Mouse (Mus musculus) stomach, embryonic 14.5 days (tissue): ENCODE measurements around the gene Cx3cr1. TPM values are rescaled to one million over a fixed set of nuclear protein-coding genes. Genes with fewer than 3 reads are reported as not detected.

ENCODE experiments used
- ATAC-seq: fragments of 200-750 bp; cut with Nextera tagmentation; 2 replicates; pipeline ENCODE4 v1.8.0; 2017; ENCODE audit warnings: low read depth, moderate TSS enrichment; ENCODE audit not compliant: insufficient number of reproducible peaks, insufficient read depth, low FRiP score
- H3K27ac ChIP-seq: fragments of 300-500 bp; sonication (generic); 2 replicates; pipeline ENCODE4 v1.5.1; 2014; ENCODE audit warnings: mild to moderate bottlenecking, low read length, moderate library complexity, mixed read lengths
- H3K27me3 ChIP-seq: fragments of 300-500 bp; sonication (generic); 2 replicates; pipeline ENCODE4 v1.6.1; 2014; ENCODE audit warnings: low read length, control low read depth, mixed read lengths; ENCODE audit not compliant: control insufficient read depth, insufficient read depth
- H3K36me3 ChIP-seq: fragments of 300-500 bp; sonication (generic); 2 replicates; pipeline ENCODE4 v1.6.1; 2014; ENCODE audit warnings: mild to moderate bottlenecking, control low read depth, low read length, moderate library complexity, mixed read lengths; ENCODE audit not compliant: control insufficient read depth, insufficient read depth
- H3K4me1 ChIP-seq: fragments of 300-500 bp; sonication (generic); 2 replicates; pipeline ENCODE4 v1.6.1; 2014; ENCODE audit warnings: low read length, control low read depth, mixed read lengths; ENCODE audit not compliant: control insufficient read depth, insufficient read depth
- H3K4me2 ChIP-seq: fragments of 300-500 bp; sonication (generic); replicated peaks from 2 replicates; pipeline ENCODE4 v1.6.1; 2014; ENCODE audit warnings: low read depth, low read length, control low read depth
- H3K4me3 ChIP-seq: fragments of 300-500 bp; sonication (generic); 2 replicates; pipeline ENCODE4 v1.5.1; 2014; ENCODE audit warnings: low read depth, low read length, control low read depth
- H3K9ac ChIP-seq: fragments of 300-500 bp; sonication (generic); replicated peaks from 2 replicates; pipeline ENCODE4 v1.6.1; 2014; ENCODE audit warnings: low read depth, mild to moderate bottlenecking, control low read depth, low read length, moderate library complexity, mixed read lengths
- H3K9me3 ChIP-seq: fragments of 300-500 bp; sonication (generic); 2 replicates; pipeline ENCODE4 v1.6.1; 2016; ENCODE audit warnings: low read depth, low read length, control low read depth; ENCODE audit not compliant: control insufficient read depth
- WGBS: fragments of 180-500 bp; shearing (Covaris S2); extraction: QIAGEN DNeasy Blood & Tissue Kit; methylation state at CpG from one replicate; pipeline ENCODE4 v1.1.7; 2014; 5-methylcytosine and 5-hydroxymethylcytosine counted together
- polyA plus RNA-seq: library from polyadenylated mRNA; unstranded; fragments of >200 nt; fragmentation: Nextera tagmentation; extraction: Ambion mirVana; gene quantifications from 2 replicates; pipeline ENCODE4 v1.2.1, GENCODE M21; 2014

The Cx3cr1 gene
- polyA plus RNA-seq, 1 experiment from 2014 or later, result 13.7 TPM

- WGBS, result 84% methylated on average over 10 of the region's 10 CpGs
- H3K27ac ChIP-seq, result no peak overlapping the region
- H3K4me3 ChIP-seq, result no peak overlapping the region
- no peak overlapping the region for H3K9ac ChIP-seq
- ATAC-seq, result no peak
- H3K9me3 ChIP-seq, result no peaks in the 10 kb centered on the region
- H3K27me3 ChIP-seq, result no peaks in the 10 kb centered on the region
- H3K36me3 ChIP-seq, result no peaks in the 10 kb centered on the region
- H3K4me1 ChIP-seq, result no peaks in the 10 kb centered on the region
- H3K4me2 ChIP-seq, result no peak overlapping the region
Observed at GRCm38 (mm10) chr9:120030421-120030820, 39.3 kb downstream of the Cx3cr1 start.

GRCm38 (mm10) chr9:120029880-120030279 lies 39.8 kb downstream of the Cx3cr1 start:
- no peak for ATAC-seq
- Histone ChIP-seq H3K27me3 (no peaks in the 10 kb centered on the region), H3K27ac (no peak overlapping the region), H3K9ac (no peak overlapping the region), H3K4me3 (no peak overlapping the region), H3K4me2 (no peak overlapping the region), H3K4me1 (no peaks in the 10 kb centered on the region), H3K36me3 (no peaks in the 10 kb centered on the region), H3K9me3 (no peaks in the 10 kb centered on the region)
- WGBS, result 91% methylated on average over 6 of the region's 6 CpGs

GRCm38 (mm10) chr9:120027401-120028151 lies 42.1 kb downstream of the Cx3cr1 start:
- no peak overlapping the region for H3K4me2 ChIP-seq
- no peaks in the 10 kb centered on the region for H3K36me3 ChIP-seq
- no peaks in the 10 kb centered on the region for H3K27me3 ChIP-seq
- H3K4me3 ChIP-seq, result no peak overlapping the region
- no peaks in the 10 kb centered on the region for H3K4me1 ChIP-seq
- H3K27ac ChIP-seq, result no peak overlapping the region
- no peak overlapping the region for H3K9ac ChIP-seq
- no peak for ATAC-seq
- H3K9me3 ChIP-seq, result no peaks in the 10 kb centered on the region
- WGBS, result 32% methylated on average over 14 of the region's 14 CpGs

- no peaks in the 10 kb centered on the region for H3K9me3 ChIP-seq
- no peak overlapping the region for H3K4me3 ChIP-seq
- no peak overlapping the region for H3K4me2 ChIP-seq
- WGBS, result 79% methylated on average over 5 of the region's 5 CpGs
- ATAC-seq, result no peak
- no peaks in the 10 kb centered on the region for H3K36me3 ChIP-seq
- H3K4me1 ChIP-seq, result peaks cover 12% of the 10 kb centered on the region; the same call in 1 of the 2 replicates
- no peak overlapping the region for H3K27ac ChIP-seq
- H3K27me3 ChIP-seq, result no peaks in the 10 kb centered on the region
- no peak overlapping the region for H3K9ac ChIP-seq
Observed at GRCm38 (mm10) chr9:120024625-120025024, 45.1 kb downstream of the Cx3cr1 start.

- H3K4me3 ChIP-seq, result no peak overlapping the region
- peaks cover 12% of the 10 kb centered on the region; the same call in 1 of the 2 replicates for H3K4me1 ChIP-seq
- H3K36me3 ChIP-seq, result no peaks in the 10 kb centered on the region
- no peak for ATAC-seq
- H3K4me2 ChIP-seq, result no peak overlapping the region
- H3K9me3 ChIP-seq, result no peaks in the 10 kb centered on the region
- H3K9ac ChIP-seq, result no peak overlapping the region
- no peak overlapping the region for H3K27ac ChIP-seq
- no peaks in the 10 kb centered on the region for H3K27me3 ChIP-seq
- WGBS, result 77% methylated on average over 10 of the region's 10 CpGs
Observed at GRCm38 (mm10) chr9:120024171-120024570, 45.5 kb downstream of the Cx3cr1 start.

- WGBS, result 85% methylated on average over 18 of the region's 18 CpGs
- H3K27ac ChIP-seq, result no peak within 1 kb of the TSS
Observed at GRCm38 (mm10) chr9:120023086-120023811, 46.4 kb downstream of the Cx3cr1 start, which contains the start of gene Xirp1. Gene Xirp1 (minus strand): TSS chr9:120023598.

GRCm38 (mm10) chr9:120021164-120021563 lies 48.5 kb downstream of the Cx3cr1 start:
- no peak overlapping the region for H3K4me2 ChIP-seq
- H3K27ac ChIP-seq, result no peak overlapping the region
- H3K9ac ChIP-seq, result no peak overlapping the region

More at GRCm38 (mm10) chr9:120023086-120023811, 46.4 kb downstream of the Cx3cr1 start, which contains the start of gene Xirp1:
- no peak within 1 kb of the TSS for H3K9ac ChIP-seq
- no peaks in the 10 kb centered on the region for H3K36me3 ChIP-seq
- no peak within 1 kb of the TSS for H3K4me2 ChIP-seq
- ATAC-seq, result no peak
- peaks cover 12% of the 10 kb centered on the region; the same call in 1 of the 2 replicates for H3K4me1 ChIP-seq
- H3K27me3 ChIP-seq, result no peaks in the 10 kb centered on the region
- no peak within 1 kb of the TSS for H3K4me3 ChIP-seq
- H3K9me3 ChIP-seq, result no peaks in the 10 kb centered on the region

GRCm38 (mm10) chr9:120020285-120020890 lies 49.3 kb downstream of the Cx3cr1 start:
- no peaks in the 10 kb centered on the region for H3K27me3 ChIP-seq
- H3K9ac ChIP-seq, result no peak overlapping the region
- 32% methylated on average over 7 of the region's 7 CpGs for WGBS
- no peak for ATAC-seq
- H3K4me1 ChIP-seq, result peaks cover 12% of the 10 kb centered on the region; the same call in 1 of the 2 replicates
- H3K27ac ChIP-seq, result no peak overlapping the region
- no peak overlapping the region for H3K4me2 ChIP-seq
- H3K36me3 ChIP-seq, result no peaks in the 10 kb centered on the region
- no peaks in the 10 kb centered on the region for H3K9me3 ChIP-seq
- no peak overlapping the region for H3K4me3 ChIP-seq

More at GRCm38 (mm10) chr9:120021164-120021563, 48.5 kb downstream of the Cx3cr1 start:
- no peak for ATAC-seq
- 34% methylated on average over 5 of the region's 5 CpGs for WGBS
- H3K36me3 ChIP-seq, result no peaks in the 10 kb centered on the region
- no peak overlapping the region for H3K4me3 ChIP-seq
- H3K9me3 ChIP-seq, result no peaks in the 10 kb centered on the region
- H3K4me1 ChIP-seq, result peaks cover 12% of the 10 kb centered on the region; the same call in 1 of the 2 replicates
- H3K27me3 ChIP-seq, result no peaks in the 10 kb centered on the region
